Mouse (Mus musculus): ENCODE data around the gene Atp5d.

- no peak for TF ChIP-seq TCF3 (IDR thresholded peaks at IDR 0.05; ENCODE audit: insufficient read length, low read depth)
- no peak for TF ChIP-seq POLR2AphosphoS2 (IDR thresholded peaks at IDR 0.05; ENCODE audit: insufficient read length, low read depth)
Observed at GRCm38 (mm10) chr10:80180288-80180687, 41.9 kb downstream of the Atp5d start.

Measured in myocyte (in vitro differentiated cells).